Mouse (Mus musculus) myocyte (in vitro differentiated cells): Measurements from ENCODE around the gene Bcl10.

ENCODE experiments used
- CEBPB ChIP-seq: IDR thresholded peaks from 2 replicates; pipeline ENCODE4 v1.6.1; 2011; ENCODE audit warnings: mild to moderate bottlenecking, moderate library complexity; ENCODE audit not compliant: poor library complexity, insufficient read depth, severe bottlenecking
- E2F4 ChIP-seq: IDR thresholded peaks from one replicate; pipeline ENCODE4 v1.6.1; 2011; ENCODE audit warnings: mild to moderate bottlenecking, control low read depth, moderate library complexity; ENCODE audit not compliant: insufficient read depth
- MAX ChIP-seq: IDR thresholded peaks from one replicate; pipeline ENCODE4 v1.6.1; 2011; ENCODE audit warnings: low read depth, mild to moderate bottlenecking, control low read depth
- POLR2A ChIP-seq: IDR thresholded peaks from one replicate; pipeline ENCODE4 v1.6.1; 2011; ENCODE audit warnings: low read depth, mild to moderate bottlenecking, control low read depth, moderate library complexity; ENCODE audit not compliant: insufficient read length
- TCF12 ChIP-seq: IDR thresholded peaks from one replicate; pipeline ENCODE4 v1.6.1; 2011; ENCODE audit warnings: mild to moderate bottlenecking, control low read depth; ENCODE audit not compliant: poor library complexity, insufficient read depth, severe bottlenecking
- TCF3 ChIP-seq: IDR thresholded peaks from one replicate; pipeline ENCODE4 v1.6.1; 2011; ENCODE audit warnings: low read depth, control low read depth; ENCODE audit not compliant: insufficient read length
- USF1 ChIP-seq: IDR thresholded peaks from one replicate; pipeline ENCODE4 v1.6.1; 2011; ENCODE audit warnings: low read depth, mild to moderate bottlenecking, control low read depth, moderate library complexity

GRCm38 (mm10) chr3:145882076-145882874 is 40.3 kb upstream of the Bcl10 start:
- TF ChIP-seq POLR2A = no peak
- no peak for TF ChIP-seq CEBPB
- no peak for TF ChIP-seq USF1
- no peak for TF ChIP-seq E2F4
- TF ChIP-seq MAX = no peak
- no peak for TF ChIP-seq TCF12
- TF ChIP-seq TCF3 = no peak
